Mouse (Mus musculus): ENCODE data around the gene Stk32c. TPM values are rescaled to one million over a fixed set of nuclear protein-coding genes. Genes with fewer than 3 reads are reported as not detected.

The Stk32c gene
- polyA plus RNA-seq, 1 experiment = 7.5 TPM

- no peak overlapping the region for H3K27ac ChIP-seq (ENCODE audit: insufficient read depth, low read length)
- WGBS = 81% methylated on average over 5 of the region's 5 CpGs
- H3K4me3 ChIP-seq (ENCODE audit: extremely low read depth, insufficient read depth, insufficient read length) = no peak overlapping the region
- no peaks in the 10 kb centered on the region for H3K4me1 ChIP-seq (ENCODE audit: control insufficient read depth, insufficient read depth, insufficient read length)
- H3K27me3 ChIP-seq (ENCODE audit: control insufficient read depth, insufficient read depth, low read length) = no peaks in the 10 kb centered on the region
- no peak for TF ChIP-seq CTCF (IDR thresholded peaks at IDR 0.05; ENCODE audit: extremely low read depth, insufficient read depth, insufficient read length, insufficient replicate concordance)
- no peak for TF ChIP-seq POLR2A (IDR thresholded peaks at IDR 0.05; ENCODE audit: low read depth, low read length)
- H3K36me3 ChIP-seq (ENCODE audit: control insufficient read depth, insufficient read depth, low read length) = no peaks in the 10 kb centered on the region
- DNase-seq (ENCODE audit: low read depth in 1 of 2, low spot score in 2 of 2) = no peak
Measured at GRCm38 (mm10) chr7:139179299-139179698, 33.8 kb downstream of the Stk32c start.

GRCm38 (mm10) chr7:139169143-139169542, 44.0 kb downstream of the Stk32c start:
- Histone ChIP-seq H3K4me3 (ENCODE audit: extremely low read depth, insufficient read depth, insufficient read length) (no peak overlapping the region), H3K36me3 (ENCODE audit: control insufficient read depth, insufficient read depth, low read length) (no peaks in the 10 kb centered on the region), H3K27me3 (ENCODE audit: control insufficient read depth, insufficient read depth, low read length) (no peaks in the 10 kb centered on the region; the same call in 1 of the 2 replicates), H3K4me1 (ENCODE audit: control insufficient read depth, insufficient read depth, insufficient read length) (no peaks in the 10 kb centered on the region), H3K27ac (ENCODE audit: insufficient read depth, low read length) (no peak overlapping the region)
- no peak for DNase-seq (ENCODE audit: low read depth in 1 of 2, low spot score in 2 of 2)
- 41% methylated on average over 4 of the region's 4 CpGs for WGBS
- no peak for TF ChIP-seq POLR2A (IDR thresholded peaks at IDR 0.05; ENCODE audit: low read depth, low read length)
- TF ChIP-seq CTCF (IDR thresholded peaks at IDR 0.05; ENCODE audit: extremely low read depth, insufficient read depth, insufficient read length, insufficient replicate concordance) = no peak

- TF ChIP-seq POLR2A (IDR thresholded peaks at IDR 0.05; ENCODE audit: low read depth, low read length) (no peak), CTCF (IDR thresholded peaks at IDR 0.05; ENCODE audit: extremely low read depth, insufficient read depth, insufficient read length, insufficient replicate concordance) (no peak)
- no peaks in the 10 kb centered on the region for H3K36me3 ChIP-seq (ENCODE audit: control insufficient read depth, insufficient read depth, low read length)
- H3K27ac ChIP-seq (ENCODE audit: insufficient read depth, low read length) = no peak overlapping the region
- no peaks in the 10 kb centered on the region; the same call in 1 of the 2 replicates for H3K27me3 ChIP-seq (ENCODE audit: control insufficient read depth, insufficient read depth, low read length)
- no peak for DNase-seq (ENCODE audit: low read depth in 1 of 2, low spot score in 2 of 2)
- H3K4me3 ChIP-seq (ENCODE audit: extremely low read depth, insufficient read depth, insufficient read length) = no peak overlapping the region
- H3K4me1 ChIP-seq (ENCODE audit: control insufficient read depth, insufficient read depth, insufficient read length) = no peaks in the 10 kb centered on the region
- 50% methylated on average over 5 of the region's 5 CpGs for WGBS
Measured at GRCm38 (mm10) chr7:139164410-139164809, 48.7 kb downstream of the Stk32c start.

GRCm38 (mm10) chr7:139158956-139159355, 54.2 kb downstream of the Stk32c start:
- Histone ChIP-seq H3K27me3 (ENCODE audit: control insufficient read depth, insufficient read depth, low read length) (no peaks in the 10 kb centered on the region), H3K4me1 (ENCODE audit: control insufficient read depth, insufficient read depth, insufficient read length) (peaks cover 8% of the 10 kb centered on the region; the same call in 1 of the 2 replicates), H3K4me3 (ENCODE audit: extremely low read depth, insufficient read depth, insufficient read length) (no peak overlapping the region), H3K36me3 (ENCODE audit: control insufficient read depth, insufficient read depth, low read length) (no peaks in the 10 kb centered on the region), H3K27ac (ENCODE audit: insufficient read depth, low read length) (no peak overlapping the region)
- TF ChIP-seq CTCF (IDR thresholded peaks at IDR 0.05; ENCODE audit: extremely low read depth, insufficient read depth, insufficient read length, insufficient replicate concordance) (no peak), POLR2A (IDR thresholded peaks at IDR 0.05; ENCODE audit: low read depth, low read length) (no peak)
- DNase-seq (ENCODE audit: low read depth in 1 of 2, low spot score in 2 of 2) = no peak
- 77% methylated on average over 5 of the region's 5 CpGs for WGBS

- peaks cover 8% of the 10 kb centered on the region; the same call in 1 of the 2 replicates for H3K4me1 ChIP-seq (ENCODE audit: control insufficient read depth, insufficient read depth, insufficient read length)
- WGBS = 79% methylated on average over 7 of the region's 7 CpGs
- H3K4me3 ChIP-seq (ENCODE audit: extremely low read depth, insufficient read depth, insufficient read length) = no peak overlapping the region
- TF ChIP-seq CTCF (IDR thresholded peaks at IDR 0.05; ENCODE audit: extremely low read depth, insufficient read depth, insufficient read length, insufficient replicate concordance) (no peak), POLR2A (IDR thresholded peaks at IDR 0.05; ENCODE audit: low read depth, low read length) (no peak)
- DNase-seq (ENCODE audit: low read depth in 1 of 2, low spot score in 2 of 2) = no peak
- H3K36me3 ChIP-seq (ENCODE audit: control insufficient read depth, insufficient read depth, low read length) = no peaks in the 10 kb centered on the region
- H3K27ac ChIP-seq (ENCODE audit: insufficient read depth, low read length) = no peak overlapping the region
- no peaks in the 10 kb centered on the region for H3K27me3 ChIP-seq (ENCODE audit: control insufficient read depth, insufficient read depth, low read length)
Measured at GRCm38 (mm10) chr7:139158549-139158948, 54.6 kb downstream of the Stk32c start.

- no peak for DNase-seq (ENCODE audit: low read depth in 1 of 2, low spot score in 2 of 2)
- Histone ChIP-seq H3K4me3 (ENCODE audit: extremely low read depth, insufficient read depth, insufficient read length) (no peak overlapping the region), H3K36me3 (ENCODE audit: control insufficient read depth, insufficient read depth, low read length) (no peaks in the 10 kb centered on the region), H3K4me1 (ENCODE audit: control insufficient read depth, insufficient read depth, insufficient read length) (peaks cover 8% of the 10 kb centered on the region; the same call in 1 of the 2 replicates), H3K27ac (ENCODE audit: insufficient read depth, low read length) (no peak overlapping the region), H3K27me3 (ENCODE audit: control insufficient read depth, insufficient read depth, low read length) (no peaks in the 10 kb centered on the region)
- TF ChIP-seq POLR2A (IDR thresholded peaks at IDR 0.05; ENCODE audit: low read depth, low read length) (no peak), CTCF (IDR thresholded peaks at IDR 0.05; ENCODE audit: extremely low read depth, insufficient read depth, insufficient read length, insufficient replicate concordance) (no peak)
- 24% methylated on average over 2 of the region's 2 CpGs for WGBS
Measured at GRCm38 (mm10) chr7:139157541-139157940, 55.6 kb downstream of the Stk32c start.

GRCm38 (mm10) chr7:139156341-139157058, 56.6 kb downstream of the Stk32c start:
- Histone ChIP-seq H3K4me1 (ENCODE audit: control insufficient read depth, insufficient read depth, insufficient read length) (peaks cover 8% of the 10 kb centered on the region; the same call in 1 of the 2 replicates), H3K4me3 (ENCODE audit: extremely low read depth, insufficient read depth, insufficient read length) (no peak overlapping the region), H3K36me3 (ENCODE audit: control insufficient read depth, insufficient read depth, low read length) (no peaks in the 10 kb centered on the region), H3K27ac (ENCODE audit: insufficient read depth, low read length) (no peak overlapping the region), H3K27me3 (ENCODE audit: control insufficient read depth, insufficient read depth, low read length) (no peaks in the 10 kb centered on the region)
- TF ChIP-seq POLR2A (IDR thresholded peaks at IDR 0.05; ENCODE audit: low read depth, low read length) (no peak), CTCF (IDR thresholded peaks at IDR 0.05; ENCODE audit: extremely low read depth, insufficient read depth, insufficient read length, insufficient replicate concordance) (no peak)
- no peak for DNase-seq (ENCODE audit: low read depth in 1 of 2, low spot score in 2 of 2)
- WGBS = 62% methylated on average over 10 of the region's 10 CpGs

Data from spleen, adult 2 months (tissue).